ENCODE assay signal across 7 mouse cellular contexts in the genomic region with DNA sequence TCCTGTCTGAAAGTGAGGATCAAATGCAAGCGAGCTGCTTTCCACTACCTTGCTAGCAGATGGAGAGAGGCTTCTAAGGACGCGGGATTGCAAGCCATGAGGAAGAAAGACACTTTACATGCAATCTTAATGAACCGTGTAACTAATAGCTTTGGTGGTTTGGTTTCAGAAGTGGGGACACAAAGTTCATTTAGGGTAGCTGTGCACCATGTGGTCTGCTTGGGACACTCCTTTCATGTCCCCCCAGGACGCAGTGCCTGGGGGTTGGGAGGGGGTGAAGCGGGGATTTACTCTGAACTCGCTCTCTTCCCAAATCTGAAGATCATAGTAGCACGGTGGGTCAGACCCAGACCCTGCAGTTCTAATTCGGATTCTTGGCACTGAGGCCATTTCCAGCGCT. TPM values are rescaled to one million over a fixed set of nuclear protein-coding genes. Genes with fewer than 3 reads are reported as not detected.
DNase-seq lines count a peak whose midpoint lies in the region; ATAC-seq and TF ChIP-seq lines count a peak whose summit lies in the region.

No protein-coding gene starts in this region.

- TF ChIP-seq EP300 in liver, postnatal 0 days (IDR thresholded peaks at IDR 0.05; ENCODE audit: low read depth), result no peak

- H3K27ac ChIP-seq in hindbrain, embryonic 12.5 days, result no peak overlapping the region
- H3K27ac ChIP-seq in liver, postnatal 0 days (ENCODE audit: low read depth), result no peak overlapping the region

- TF ChIP-seq CTCF in liver, postnatal 0 days (IDR thresholded peaks at IDR 0.05; ENCODE audit: low read depth), result no peak

- DNase-seq in retina, postnatal 1 day, result peak; percentile 19
- no peak for DNase-seq in retina, embryonic 14.5 days (ENCODE audit: low spot score)
- no peak for DNase-seq in liver, postnatal 0 days
- DNase-seq in MN1 (ENCODE audit: low spot score), result no peak
- no peak for DNase-seq in left cerebral cortex, adult 9 months (ENCODE audit: low spot score in 2 of 2)
- no peak for DNase-seq in frontal cortex, adult 2 months (ENCODE audit: extremely low spot score in 1 of 2, low spot score in 1 of 2)

- H3K4me3 ChIP-seq in hindbrain, embryonic 12.5 days, result peak overlapping the region; percentile 39
- no peak overlapping the region for H3K4me3 ChIP-seq in liver, postnatal 0 days (ENCODE audit: low read depth, low read length)

- no peak overlapping the region for H3K9ac ChIP-seq in hindbrain, embryonic 12.5 days
- no peak overlapping the region for H3K9ac ChIP-seq in liver, postnatal 0 days (replicated peaks)

- peaks cover 46% of the 10 kb centered on the region for H3K27me3 ChIP-seq in hindbrain, embryonic 12.5 days
- H3K27me3 ChIP-seq in liver, postnatal 0 days (ENCODE audit: insufficient read depth, low read length), result peaks cover 27% of the 10 kb centered on the region

- H3K36me3 ChIP-seq in hindbrain, embryonic 12.5 days, result no peaks in the 10 kb centered on the region
- H3K36me3 ChIP-seq in liver, postnatal 0 days (replicated peaks; ENCODE audit: insufficient read depth, low read length), result no peaks in the 10 kb centered on the region

- WGBS in hindbrain, embryonic 12.5 days, result 11% methylated on average over 10 of the region's 10 CpGs
- WGBS in liver, postnatal 0 days (ENCODE audit: insufficient replicate concordance), result 22% methylated on average over 10 of the region's 10 CpGs

- peaks cover 11% of the 10 kb centered on the region for H3K4me1 ChIP-seq in hindbrain, embryonic 12.5 days
- H3K4me1 ChIP-seq in liver, postnatal 0 days (ENCODE audit: insufficient read depth), result peaks cover 12% of the 10 kb centered on the region

- H3K4me2 ChIP-seq in hindbrain, embryonic 12.5 days (replicated peaks), result peak overlapping the region; percentile 67
- peak overlapping the region; percentile 64; the same call in 1 of the 2 replicates for H3K4me2 ChIP-seq in liver, postnatal 0 days (ENCODE audit: low read depth, low read length)

- no peak for ATAC-seq in hindbrain, embryonic 12.5 days (ENCODE audit: low FRiP score)
- no peak for ATAC-seq in liver, postnatal 0 days

- 0 out of 2 replicates have a peak, but pooled peaks cover 2% of the 10 kb centered on the region for H3K9me3 ChIP-seq in hindbrain, embryonic 12.5 days (replicated peaks)
- no peaks in the 10 kb centered on the region for H3K9me3 ChIP-seq in liver, postnatal 0 days (ENCODE audit: low read length)

RNA-seq across cellular contexts. Expression of gene Slc47a2, which starts 0.7 kb away (rescaled TPM):
- polyA plus RNA-seq in hindbrain, embryonic 12.5 days (2016; fragmentation: Nextera tagmentation; extraction: Ambion mirVana), result not detected in 2 replicates
- polyA plus RNA-seq in liver, postnatal 0 days (2015; fragmentation: Nextera tagmentation; extraction: Ambion mirVana), result not detected in 2 replicates
- polyA plus RNA-seq in frontal cortex, adult 2 months (2012; rRNA removed), result 0.14 and 0.27 TPM in 2 replicates

RNA-seq across cellular contexts. Expression of gene Slc47a1, which starts 36.2 kb away (rescaled TPM):
- 0.10 and 0.20 TPM in 2 replicates for polyA plus RNA-seq in hindbrain, embryonic 12.5 days (2016; fragmentation: Nextera tagmentation; extraction: Ambion mirVana)
- polyA plus RNA-seq in liver, postnatal 0 days (2015; fragmentation: Nextera tagmentation; extraction: Ambion mirVana), result 27.5 and 30.2 TPM in 2 replicates
- polyA plus RNA-seq in frontal cortex, adult 2 months (2012; rRNA removed), result 4.8 TPM in 2 replicates
